Comparison of ENCODE assay signal across 1 mouse cellular context in genomic region chr11:70844559-70845456, GRCm38 (mm10).
TF ChIP-seq lines count a peak whose summit lies in the region.

Gene Rabep1 (plus strand): TSS chr11:70844778.

TF ChIP-seq in CH12.LX, 34 proteins besides CTCF, POLR2A, EP300 and RAD21 (continued from another document):
- TF ChIP-seq ZMIZ1 (IDR thresholded peaks at IDR 0.05; ENCODE audit: low read depth, low read length): peak; percentile 78
- TF ChIP-seq MXI1 (IDR thresholded peaks at IDR 0.05; ENCODE audit: low read depth, low read length): peak; percentile 73
- peak; percentile 12; the same call in 1 of the 2 replicates for TF ChIP-seq RCOR1 (conservative IDR thresholded peaks at IDR 0.05; ENCODE audit: low read depth, low read length)
- peak; percentile 62; the same call in 1 of the 2 replicates for TF ChIP-seq POLR2AphosphoS2 (IDR thresholded peaks at IDR 0.05; ENCODE audit: low read depth, low read length)
- no peak; the same call in 1 of the 2 replicates for TF ChIP-seq CHD1 (IDR thresholded peaks at IDR 0.05; ENCODE audit: low read depth, low read length)
- TF ChIP-seq SIN3A (IDR thresholded peaks at IDR 0.05; ENCODE audit: low read length): peak; percentile 85
TF ChIP-seq in CH12.LX: peak in this region for 24.
